Mouse (Mus musculus) C2C12 (cell line): Measurements from ENCODE around the gene Gm36079.
"Not testable (repeated sequence)": the region's sequence is repeated elsewhere in the genome, so short reads cannot be mapped to it uniquely, and the experiment has no call there.

Experiments used
- CTCF ChIP-seq: IDR thresholded peaks from one replicate; pipeline ENCODE4 v1.5.1; 2011; ENCODE audit not compliant: control insufficient read depth, insufficient read depth, insufficient read length
- MAX ChIP-seq: IDR thresholded peaks from one replicate; pipeline ENCODE4 v1.6.1; 2011; ENCODE audit warnings: mild to moderate bottlenecking, control low read depth
- MYOD1 ChIP-seq: IDR thresholded peaks from one replicate; pipeline ENCODE4 v1.6.1; 2011; ENCODE audit warnings: low read depth; ENCODE audit not compliant: control insufficient read depth, insufficient read length
- USF1 ChIP-seq: IDR thresholded peaks from one replicate; pipeline ENCODE4 v1.6.1; 2011; ENCODE audit warnings: low read depth, mild to moderate bottlenecking, control low read depth, moderate library complexity

- not testable (repeated sequence) for TF ChIP-seq MYOD1, CTCF, MAX, USF1
These were observed 11.1 kb upstream of the Gm36079 start for GRCm38 (mm10) chr13:120037881-120038280.
